Mouse (Mus musculus): Measurements from ENCODE around the gene Daam2. TPM values are rescaled to one million over a fixed set of nuclear protein-coding genes. Genes with fewer than 3 reads are reported as not detected.

Daam2 gene
- polyA plus RNA-seq, 1 experiment from 2014 or later: 17.3 TPM

DNA sequence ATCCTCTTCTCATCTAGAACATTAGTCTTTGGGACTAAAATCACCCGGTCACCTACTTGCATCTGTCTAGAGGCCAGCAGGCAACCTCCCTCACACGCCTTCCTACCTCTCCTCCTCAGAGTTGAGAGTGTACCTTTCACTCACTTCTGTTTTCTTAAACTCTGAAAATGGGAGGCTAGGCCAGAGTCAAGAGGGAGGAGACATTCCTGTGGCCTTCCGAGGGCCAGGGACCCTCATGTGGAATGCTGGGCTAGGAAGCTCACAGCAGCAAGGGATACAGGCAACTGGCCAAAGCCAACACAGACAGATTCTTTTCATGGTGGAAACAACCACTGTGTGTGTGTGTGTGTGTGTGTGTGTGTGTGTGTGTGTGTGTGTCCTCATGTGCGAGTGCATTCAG, 86.8 kb downstream of the Daam2 start:
- no peak overlapping the region for H3K4me2 ChIP-seq
- no peak overlapping the region for H3K9ac ChIP-seq
- H3K27ac ChIP-seq: no peak overlapping the region
- H3K4me3 ChIP-seq: no peak overlapping the region
- ATAC-seq (ENCODE audit: insufficient number of reproducible peaks, insufficient read depth, low FRiP score, low TSS enrichment, low read depth): 0 out of 2 replicates have a peak, but pooled peaks have one; percentile 70
- H3K27me3 ChIP-seq: no peaks in the 10 kb centered on the region
- peaks cover 83% of the 10 kb centered on the region for H3K36me3 ChIP-seq
- WGBS: 74% methylated on average over 4 of the region's 4 CpGs
- 0 out of 2 replicates have a peak, but pooled peaks cover 5% of the 10 kb centered on the region for H3K4me1 ChIP-seq
- H3K9me3 ChIP-seq: no peaks in the 10 kb centered on the region

- H3K27ac ChIP-seq: no peak overlapping the region
- peaks cover 84% of the 10 kb centered on the region for H3K36me3 ChIP-seq
- H3K4me3 ChIP-seq: no peak overlapping the region
- WGBS: 67% methylated on average over 1 of the region's 1 CpGs
- no peaks in the 10 kb centered on the region for H3K9me3 ChIP-seq
- H3K4me2 ChIP-seq: no peak overlapping the region
- no peak for ATAC-seq (ENCODE audit: insufficient number of reproducible peaks, insufficient read depth, low FRiP score, low TSS enrichment, low read depth)
- H3K9ac ChIP-seq: no peak overlapping the region
- 0 out of 2 replicates have a peak, but pooled peaks cover 5% of the 10 kb centered on the region for H3K4me1 ChIP-seq
- H3K27me3 ChIP-seq: no peaks in the 10 kb centered on the region
Observed at GRCm38 (mm10) chr17:49475174-49475573, 89.0 kb downstream of the Daam2 start.

- ATAC-seq (ENCODE audit: insufficient number of reproducible peaks, insufficient read depth, low FRiP score, low TSS enrichment, low read depth): no peak
- H3K4me3 ChIP-seq: no peak overlapping the region
- H3K36me3 ChIP-seq: peaks cover 84% of the 10 kb centered on the region
- no peak overlapping the region for H3K27ac ChIP-seq
- 82% methylated on average over 4 of the region's 4 CpGs for WGBS
- H3K4me1 ChIP-seq: 0 out of 2 replicates have a peak, but pooled peaks cover 5% of the 10 kb centered on the region
- no peaks in the 10 kb centered on the region for H3K27me3 ChIP-seq
- no peak overlapping the region for H3K9ac ChIP-seq
- no peak overlapping the region for H3K4me2 ChIP-seq
- H3K9me3 ChIP-seq: no peaks in the 10 kb centered on the region
Observed at GRCm38 (mm10) chr17:49474051-49474450, 90.1 kb downstream of the Daam2 start.

- no peak for ATAC-seq (ENCODE audit: insufficient number of reproducible peaks, insufficient read depth, low FRiP score, low TSS enrichment, low read depth)
- WGBS: 64% methylated on average over 8 of the region's 8 CpGs
- H3K9me3 ChIP-seq: no peaks in the 10 kb centered on the region
- peaks cover 88% of the 10 kb centered on the region for H3K36me3 ChIP-seq
- H3K4me3 ChIP-seq: no peak overlapping the region
- H3K9ac ChIP-seq: no peak overlapping the region
- H3K27ac ChIP-seq: no peak overlapping the region
- 0 out of 2 replicates have a peak, but pooled peaks cover 5% of the 10 kb centered on the region for H3K4me1 ChIP-seq
- no peak overlapping the region for H3K4me2 ChIP-seq
- no peaks in the 10 kb centered on the region for H3K27me3 ChIP-seq
Observed at GRCm38 (mm10) chr17:49472626-49473025, 91.5 kb downstream of the Daam2 start.

DNA sequence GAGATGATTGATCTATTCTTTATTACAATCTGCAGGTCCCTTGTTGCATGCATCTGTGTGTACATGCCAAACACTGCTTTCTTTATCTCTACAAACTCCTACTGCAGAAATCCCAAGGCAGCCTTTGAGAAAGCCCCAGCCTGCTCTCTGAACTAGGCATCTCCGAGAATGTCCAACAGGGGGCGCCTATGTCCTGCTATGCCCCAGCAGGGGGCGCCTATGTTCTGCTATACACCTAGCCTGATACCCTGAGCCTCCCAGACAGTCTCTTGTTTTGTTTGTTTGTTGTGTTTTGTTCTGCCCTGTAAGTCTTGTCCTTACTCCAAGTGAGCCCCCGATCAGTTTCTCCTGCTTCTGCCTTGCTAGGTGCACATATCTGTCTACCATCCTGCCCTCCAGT, 95.9 kb downstream of the Daam2 start:
- no peak for ATAC-seq (ENCODE audit: insufficient number of reproducible peaks, insufficient read depth, low FRiP score, low TSS enrichment, low read depth)

DNA sequence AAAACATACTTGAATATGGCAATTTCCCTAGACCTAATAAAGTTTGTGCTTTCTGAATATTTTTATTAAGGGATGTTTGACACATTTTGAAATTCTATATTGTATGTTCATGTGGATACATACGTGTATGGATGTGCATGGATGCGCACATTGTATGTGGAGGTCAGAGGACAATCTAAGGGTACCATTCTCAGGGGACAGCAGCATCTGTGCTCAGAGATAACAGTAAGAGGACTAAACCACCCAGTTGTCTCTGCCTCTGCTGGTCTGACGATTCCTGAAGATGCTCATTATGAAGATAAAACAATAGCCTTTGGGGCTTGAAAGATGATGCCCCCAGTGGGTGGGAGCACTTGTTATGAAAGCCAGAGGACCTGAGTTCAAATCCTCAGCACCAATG, 99.3 kb downstream of the Daam2 start:
- Histone ChIP-seq H3K4me1 (no peaks in the 10 kb centered on the region), H3K36me3 (peaks cover 93% of the 10 kb centered on the region), H3K9me3 (no peaks in the 10 kb centered on the region), H3K4me3 (no peak overlapping the region), H3K4me2 (no peak overlapping the region), H3K27ac (no peak overlapping the region), H3K9ac (no peak overlapping the region), H3K27me3 (no peaks in the 10 kb centered on the region)
- ATAC-seq (ENCODE audit: insufficient number of reproducible peaks, insufficient read depth, low FRiP score, low TSS enrichment, low read depth): no peak
- WGBS: 82% methylated on average over 3 of the region's 3 CpGs

More for the DNA sequence above, 95.9 kb downstream of the Daam2 start:
- Histone ChIP-seq H3K4me2 (no peak overlapping the region), H3K4me1 (no peaks in the 10 kb centered on the region), H3K9ac (no peak overlapping the region), H3K9me3 (no peaks in the 10 kb centered on the region), H3K27ac (no peak overlapping the region), H3K4me3 (no peak overlapping the region), H3K27me3 (no peaks in the 10 kb centered on the region), H3K36me3 (peaks cover 95% of the 10 kb centered on the region)
- 38% methylated on average over 4 of the region's 4 CpGs for WGBS

- Histone ChIP-seq H3K9me3 (no peaks in the 10 kb centered on the region), H3K4me3 (no peak overlapping the region), H3K36me3 (peaks cover 98% of the 10 kb centered on the region), H3K4me2 (no peak overlapping the region), H3K4me1 (no peaks in the 10 kb centered on the region), H3K27ac (no peak overlapping the region), H3K27me3 (no peaks in the 10 kb centered on the region), H3K9ac (no peak overlapping the region)
- 94% methylated on average over 18 of the region's 18 CpGs for WGBS
- no peak for ATAC-seq (ENCODE audit: insufficient number of reproducible peaks, insufficient read depth, low FRiP score, low TSS enrichment, low read depth)
Observed at GRCm38 (mm10) chr17:49458386-49458785, 105.8 kb downstream of the Daam2 start.

GRCm38 (mm10) chr17:49457833-49458232, 106.3 kb downstream of the Daam2 start:
- Histone ChIP-seq H3K4me2 (no peak overlapping the region), H3K27me3 (no peaks in the 10 kb centered on the region), H3K9me3 (no peaks in the 10 kb centered on the region), H3K27ac (no peak overlapping the region), H3K36me3 (peaks cover 96% of the 10 kb centered on the region), H3K4me3 (no peak overlapping the region), H3K9ac (no peak overlapping the region), H3K4me1 (no peaks in the 10 kb centered on the region)
- WGBS: 90% methylated on average over 3 of the region's 3 CpGs
- no peak for ATAC-seq (ENCODE audit: insufficient number of reproducible peaks, insufficient read depth, low FRiP score, low TSS enrichment, low read depth)

DNA sequence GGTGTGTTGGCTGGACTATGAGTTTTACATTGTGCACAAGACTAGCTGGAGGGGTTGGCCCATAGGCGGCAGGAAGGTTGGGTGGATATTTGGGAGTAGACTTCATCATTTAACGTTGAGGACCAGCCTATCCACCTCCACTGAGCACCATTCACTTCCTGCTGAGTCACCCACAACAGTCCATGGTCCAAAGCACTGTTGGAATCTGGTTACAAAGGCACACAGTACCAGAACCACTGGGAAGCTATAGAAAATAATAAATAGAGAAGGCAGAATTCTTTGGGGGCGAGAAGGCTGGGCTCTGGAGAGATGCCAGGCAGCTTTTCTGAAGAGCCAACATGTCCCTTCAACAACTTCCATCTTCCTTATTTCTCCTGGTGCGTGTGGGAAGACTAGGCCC, 107.8 kb downstream of the Daam2 start:
- WGBS: 85% methylated on average over 4 of the region's 4 CpGs
- Histone ChIP-seq H3K27ac (no peak overlapping the region), H3K4me1 (no peaks in the 10 kb centered on the region), H3K9me3 (no peaks in the 10 kb centered on the region), H3K9ac (no peak overlapping the region), H3K4me2 (no peak overlapping the region), H3K4me3 (no peak overlapping the region), H3K27me3 (no peaks in the 10 kb centered on the region), H3K36me3 (peaks cover 90% of the 10 kb centered on the region)
- ATAC-seq (ENCODE audit: insufficient number of reproducible peaks, insufficient read depth, low FRiP score, low TSS enrichment, low read depth): no peak

DNA sequence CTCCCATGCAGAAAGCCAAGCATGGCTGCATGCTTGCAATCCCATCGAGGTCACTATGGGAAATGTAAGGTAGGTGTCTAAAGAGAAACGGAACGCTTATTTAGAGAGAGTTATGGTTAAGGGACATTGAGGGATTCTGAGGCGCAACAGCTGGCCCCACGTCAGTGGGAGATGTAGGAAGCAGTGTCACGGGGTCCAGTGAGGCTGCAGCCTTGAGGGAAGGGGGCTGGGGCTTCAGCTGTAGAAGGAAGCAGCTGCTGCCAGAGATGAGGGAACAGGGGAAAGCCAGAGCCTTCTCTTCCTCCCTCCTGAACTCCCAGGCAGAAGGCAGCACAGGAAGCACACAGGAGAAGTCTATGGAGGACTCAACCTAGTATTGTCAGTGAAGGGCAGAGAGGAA, 113.2 kb downstream of the Daam2 start:
- H3K27ac ChIP-seq: no peak overlapping the region
- 84% methylated on average over 6 of the region's 6 CpGs for WGBS
- no peak overlapping the region for H3K4me2 ChIP-seq
- H3K4me1 ChIP-seq: peaks cover 6% of the 10 kb centered on the region; the same call in 1 of the 2 replicates
- H3K4me3 ChIP-seq: no peak overlapping the region
- no peaks in the 10 kb centered on the region for H3K9me3 ChIP-seq
- ATAC-seq (ENCODE audit: insufficient number of reproducible peaks, insufficient read depth, low FRiP score, low TSS enrichment, low read depth): no peak
- no peak overlapping the region for H3K9ac ChIP-seq
- H3K27me3 ChIP-seq: no peaks in the 10 kb centered on the region
- H3K36me3 ChIP-seq: peaks cover 59% of the 10 kb centered on the region

DNA sequence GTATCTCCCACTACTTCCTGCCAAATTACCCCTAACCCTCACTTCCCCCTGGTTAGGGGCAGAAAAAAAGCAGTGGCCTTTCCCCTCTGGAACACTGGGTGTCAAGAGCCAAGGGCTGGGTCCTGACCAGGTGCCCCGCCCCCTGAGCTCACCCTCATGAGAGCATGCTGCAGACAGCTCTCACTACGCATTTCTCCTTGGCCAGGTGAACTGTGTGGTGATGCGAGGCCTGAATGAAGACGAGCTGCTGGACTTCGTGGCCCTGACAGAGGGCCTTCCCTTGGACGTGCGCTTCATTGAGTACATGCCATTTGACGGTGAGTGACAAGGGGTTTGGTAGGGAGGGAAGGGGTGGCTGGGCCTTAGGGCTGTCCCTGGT, 114.9 kb downstream of the Daam2 start:
- no peaks in the 10 kb centered on the region for H3K9me3 ChIP-seq
- H3K4me3 ChIP-seq: no peak overlapping the region
- H3K9ac ChIP-seq: no peak overlapping the region
- peaks cover 6% of the 10 kb centered on the region; the same call in 1 of the 2 replicates for H3K4me1 ChIP-seq
- 82% methylated on average over 8 of the region's 8 CpGs for WGBS
- H3K4me2 ChIP-seq: no peak overlapping the region
- ATAC-seq (ENCODE audit: insufficient number of reproducible peaks, insufficient read depth, low FRiP score, low TSS enrichment, low read depth): no peak
- no peaks in the 10 kb centered on the region for H3K27me3 ChIP-seq
- no peak overlapping the region for H3K27ac ChIP-seq
- peaks cover 42% of the 10 kb centered on the region for H3K36me3 ChIP-seq

DNA sequence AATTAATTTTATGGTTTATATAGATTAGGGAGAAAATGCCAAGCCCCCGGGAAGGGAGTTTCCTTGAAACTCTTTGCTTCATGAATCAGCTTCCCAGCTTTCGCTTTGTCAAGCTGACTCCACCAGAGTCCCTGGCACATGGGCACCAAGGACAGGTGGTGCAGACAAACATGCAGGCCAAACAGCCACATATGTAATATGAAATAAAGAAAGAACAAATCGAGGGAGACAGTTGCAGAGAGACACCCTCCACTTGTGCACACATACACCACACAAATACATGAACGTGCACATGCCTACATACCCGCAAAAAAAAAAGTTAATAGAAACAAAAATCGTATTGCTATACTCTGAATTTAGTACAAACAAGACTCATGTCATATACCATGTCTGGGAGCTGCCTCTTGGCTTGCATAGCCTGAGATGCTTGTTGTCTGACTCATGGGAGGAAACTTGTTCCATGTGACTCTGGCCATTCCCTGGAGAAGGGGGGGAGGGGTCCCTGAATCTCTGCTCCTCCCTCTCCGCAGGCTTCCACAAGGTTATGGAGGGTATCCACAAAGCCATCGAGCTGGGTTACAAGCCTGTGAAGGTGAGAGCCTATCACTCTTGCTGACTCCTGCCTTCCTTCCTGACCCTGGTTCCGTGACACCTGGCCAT, 115.4 kb downstream of the Daam2 start:
- no peaks in the 10 kb centered on the region for H3K27me3 ChIP-seq
- 73% methylated on average over 9 of the region's 9 CpGs for WGBS
- H3K9ac ChIP-seq: no peak overlapping the region
- H3K36me3 ChIP-seq: peaks cover 37% of the 10 kb centered on the region
- no peak overlapping the region for H3K27ac ChIP-seq
- no peaks in the 10 kb centered on the region for H3K9me3 ChIP-seq
- no peak overlapping the region for H3K4me2 ChIP-seq
- peaks cover 6% of the 10 kb centered on the region; the same call in 1 of the 2 replicates for H3K4me1 ChIP-seq
- no peak for ATAC-seq (ENCODE audit: insufficient number of reproducible peaks, insufficient read depth, low FRiP score, low TSS enrichment, low read depth)
- no peak overlapping the region for H3K4me3 ChIP-seq

All from embryonic facial prominence, embryonic 13.5 days (tissue).